Mouse (Mus musculus): ENCODE data around the gene Pi16. TPM values are rescaled to one million over a fixed set of nuclear protein-coding genes. Genes with fewer than 3 reads are reported as not detected.

Pi16 gene
- total RNA-seq, 4 experiments from 2014 or later: 17.9 to 22.9 (median 21.4) TPM

DNA sequence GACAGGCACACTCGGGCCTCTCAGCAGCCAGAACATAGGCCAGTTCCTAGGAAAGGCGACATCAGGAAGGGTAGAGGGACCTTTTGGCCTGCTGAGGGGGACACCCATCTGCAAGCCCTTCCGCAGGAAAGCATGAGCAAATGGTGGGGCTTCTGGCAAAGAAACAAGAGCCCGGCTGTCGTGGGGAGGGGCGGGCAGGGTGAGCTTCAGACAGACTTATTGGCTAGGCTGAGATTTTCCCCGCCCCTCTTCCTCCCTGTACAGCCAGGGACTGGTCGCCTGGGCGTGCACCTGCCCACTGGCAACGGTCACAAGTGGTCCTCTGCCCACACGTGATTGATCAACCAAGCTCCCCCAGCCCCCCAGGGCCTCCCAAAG lies 39.0 kb downstream of the Pi16 start:
- peak; percentile 85 for DNase-seq (ENCODE audit: low spot score)

DNA sequence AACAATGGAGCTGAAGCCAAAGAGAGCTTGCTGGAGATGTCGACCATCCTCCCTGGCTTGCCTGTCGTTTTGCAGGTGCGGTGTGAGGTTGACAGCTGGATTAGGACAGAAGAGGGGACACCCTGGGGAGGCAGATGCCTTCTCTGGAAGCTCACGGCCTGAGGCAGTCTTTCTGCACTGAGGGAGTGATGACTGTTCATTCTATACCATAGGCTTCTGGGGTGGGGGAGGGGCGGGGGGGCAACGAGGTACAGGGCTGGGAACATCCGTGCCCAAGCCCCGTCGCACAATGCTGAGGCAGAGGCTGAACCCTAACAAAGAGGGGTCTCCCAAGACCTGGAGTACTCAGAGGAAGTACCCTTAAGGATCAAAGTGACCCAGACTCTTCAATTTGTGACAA lies 39.4 kb downstream of the Pi16 start:
- no peak for DNase-seq (ENCODE audit: low spot score)

DNA sequence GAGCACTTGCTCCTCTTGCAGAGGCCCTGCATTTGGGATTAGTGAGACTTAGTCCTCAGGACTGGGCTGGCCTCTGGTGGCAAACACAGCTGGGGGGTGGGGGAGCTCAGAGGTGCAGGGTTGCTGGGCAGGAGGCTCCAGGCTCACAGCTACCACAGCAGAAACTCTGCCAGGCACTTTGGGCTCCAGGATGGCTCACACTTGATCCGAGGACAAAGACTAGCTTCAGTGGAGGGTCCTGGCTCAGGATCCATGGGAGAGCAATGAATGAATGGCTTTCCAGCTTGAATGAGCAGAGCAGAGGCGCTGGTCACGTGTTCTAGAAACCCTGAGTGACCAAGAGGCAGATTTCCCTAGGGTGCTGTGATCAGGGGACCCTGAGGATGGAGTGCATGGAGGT lies 41.4 kb downstream of the Pi16 start:
- DNase-seq (ENCODE audit: low spot score): no peak

DNA sequence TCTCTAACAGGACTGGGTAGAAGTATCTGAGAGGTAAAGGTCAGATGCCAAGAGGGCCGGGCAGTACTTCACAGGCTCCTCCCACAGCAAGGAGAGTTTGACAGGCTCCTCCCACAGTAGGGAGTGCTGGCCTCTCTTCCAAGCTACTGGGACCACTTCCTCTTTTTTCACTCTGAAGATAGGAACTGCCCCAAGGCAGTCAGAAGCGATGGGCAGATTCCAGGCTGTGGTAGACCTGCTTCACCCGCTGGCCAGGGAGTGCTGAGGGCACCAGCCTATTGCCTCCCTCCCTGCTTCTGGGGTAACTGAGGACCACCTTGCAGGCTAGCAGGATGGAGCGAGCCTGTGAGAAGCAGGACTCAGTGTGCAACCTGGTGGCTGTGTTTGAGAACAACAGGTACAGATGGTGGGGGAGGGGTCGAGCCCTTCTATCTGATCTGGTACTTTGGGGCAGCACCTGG lies 43.3 kb downstream of the Pi16 start, which contains the start of gene Fgd2:
TSS of gene Fgd2 (plus strand) at position 154 of the 461 bp plus-strand sequence.
- DNase-seq (ENCODE audit: low spot score): no peak

DNA sequence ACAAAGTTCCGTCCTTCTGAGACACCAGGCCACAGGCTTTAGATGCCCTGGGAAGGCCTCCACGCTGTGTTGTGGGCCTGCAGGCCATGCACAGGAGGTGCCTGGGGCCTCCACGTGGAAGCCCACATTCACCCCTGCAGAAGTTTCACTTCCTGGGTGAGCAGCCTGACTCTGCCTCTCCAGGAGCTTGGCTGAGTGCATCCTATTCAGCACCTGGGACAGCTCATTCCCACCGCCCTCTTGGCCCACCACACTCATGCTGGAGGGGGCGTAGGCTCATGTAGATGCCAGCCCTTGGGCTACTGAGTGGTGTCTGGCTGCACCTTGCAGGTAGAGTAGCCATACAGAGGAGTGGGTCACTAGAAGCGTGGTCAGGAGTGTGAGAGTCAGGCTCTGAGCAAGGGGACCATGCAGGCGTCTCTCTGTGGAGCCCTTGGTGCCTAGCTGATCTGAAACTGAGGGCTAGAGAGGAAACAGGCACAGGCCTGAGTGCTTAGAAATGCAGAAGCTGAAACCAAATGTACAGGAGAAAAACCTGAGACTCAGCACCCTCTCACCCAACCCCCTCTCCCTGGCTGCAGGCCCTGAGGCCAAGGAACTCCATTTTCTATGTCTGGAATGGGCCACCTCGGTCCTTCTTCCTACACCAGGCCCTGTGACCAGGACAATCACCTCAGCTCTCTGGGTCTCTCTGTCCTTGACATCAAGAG lies 44.7 kb downstream of the Pi16 start:
- DNase-seq (ENCODE audit: low spot score): no peak

DNA sequence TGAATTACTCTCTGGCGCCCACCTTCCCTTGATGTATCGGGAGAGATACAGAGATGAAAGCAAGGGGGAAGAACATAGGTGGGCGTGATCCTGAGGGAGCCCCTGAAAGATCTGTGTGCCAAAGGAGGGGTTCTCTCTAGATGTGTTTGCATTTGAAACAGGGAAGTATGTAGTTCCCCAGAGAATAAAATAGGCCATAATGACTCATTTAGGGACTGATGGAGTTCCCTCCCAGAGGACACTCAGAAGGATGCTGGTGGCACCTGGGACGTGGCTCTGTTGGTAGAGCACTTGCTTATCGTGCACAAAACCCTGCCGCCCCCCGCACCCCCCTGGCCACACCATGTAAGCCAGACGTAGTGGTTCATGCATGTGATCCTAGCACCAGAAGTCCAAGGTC lies 45.6 kb downstream of the Pi16 start:
- DNase-seq (ENCODE audit: low spot score): no peak

DNA sequence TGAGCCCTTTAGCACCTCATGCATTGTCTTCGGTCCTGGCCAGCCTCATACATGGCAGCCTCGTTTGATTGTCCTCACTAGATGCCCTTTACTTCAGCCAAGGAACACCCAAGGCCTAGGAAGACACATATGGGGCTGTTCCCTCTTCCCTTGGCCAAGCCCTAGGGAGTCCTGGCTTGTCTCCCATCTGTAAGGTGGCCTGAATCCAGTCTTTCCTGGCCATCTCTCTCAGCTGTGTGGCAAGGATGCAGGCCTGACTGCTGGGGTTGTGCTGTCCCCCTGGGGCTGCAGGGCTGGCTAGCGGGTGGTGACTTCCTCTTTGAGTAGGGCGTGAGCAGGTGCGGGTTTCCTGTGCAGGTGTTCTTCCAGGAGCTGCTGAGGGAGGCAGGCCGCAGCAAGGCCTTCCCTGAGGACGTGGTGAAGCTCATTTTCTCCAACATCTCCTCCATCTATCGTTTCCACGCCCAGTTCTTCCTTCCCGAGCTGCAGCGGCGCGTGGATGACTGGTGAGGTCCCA lies 47.7 kb downstream of the Pi16 start:
- DNase-seq (ENCODE audit: low spot score): no peak

DNA sequence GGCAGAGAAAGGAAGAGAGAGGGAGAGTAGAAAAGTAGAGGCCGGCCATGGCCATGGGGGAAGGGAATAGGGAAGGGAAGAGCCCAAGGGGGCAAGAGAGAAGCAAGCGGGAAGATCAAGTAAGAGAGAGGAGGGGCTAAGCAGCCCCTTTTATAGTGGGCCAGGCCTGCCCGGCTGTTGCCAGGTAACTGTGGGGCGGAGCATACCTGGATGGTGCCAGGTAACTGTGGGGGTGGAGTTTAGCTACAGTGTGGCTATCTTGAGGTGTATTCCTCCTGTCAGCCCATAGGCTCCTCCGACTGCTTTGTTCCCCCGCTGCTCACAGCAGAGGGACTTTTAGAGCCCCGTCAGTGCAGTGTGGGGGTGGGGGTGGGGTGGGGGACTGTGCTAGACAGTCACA lies 51.2 kb downstream of the Pi16 start:
- no peak for DNase-seq (ENCODE audit: low spot score)

DNA sequence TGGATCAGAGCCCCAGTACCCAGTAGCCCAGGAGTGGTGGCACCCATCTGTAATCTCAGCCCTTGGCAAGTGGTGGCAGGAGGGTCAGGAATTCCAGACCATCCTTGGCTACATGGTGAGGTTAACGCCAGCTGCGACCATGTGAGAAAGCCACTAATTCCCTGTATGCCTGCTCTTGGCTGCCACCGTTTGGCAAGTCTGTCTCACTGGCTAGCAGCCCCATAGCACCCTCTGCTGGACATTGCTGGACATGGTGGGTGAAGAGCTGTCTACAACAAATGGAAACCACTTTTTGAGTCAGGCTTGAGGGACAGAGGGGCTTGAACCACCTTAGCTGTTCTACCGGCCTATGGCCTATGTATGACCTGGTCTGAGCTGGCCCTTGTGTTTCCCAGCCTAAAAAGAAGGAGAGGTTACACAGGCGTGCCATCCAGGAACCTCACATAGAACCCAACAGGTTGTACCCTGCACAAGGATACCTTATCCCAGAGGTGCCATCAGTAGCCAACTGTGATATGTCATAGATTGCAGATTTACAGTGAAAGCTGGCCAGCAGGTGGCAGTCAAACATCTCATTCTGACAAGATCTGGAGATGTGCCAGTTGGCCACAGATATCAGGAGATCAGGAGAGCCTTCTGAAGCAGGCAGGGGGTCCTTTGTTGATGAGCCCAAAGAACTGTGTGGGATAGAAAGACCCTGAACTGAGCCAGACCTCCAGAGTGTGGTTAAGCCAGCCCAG lies 53.7 kb downstream of the Pi16 start:
- peak; percentile 93 for DNase-seq (ENCODE audit: low spot score)

DNA sequence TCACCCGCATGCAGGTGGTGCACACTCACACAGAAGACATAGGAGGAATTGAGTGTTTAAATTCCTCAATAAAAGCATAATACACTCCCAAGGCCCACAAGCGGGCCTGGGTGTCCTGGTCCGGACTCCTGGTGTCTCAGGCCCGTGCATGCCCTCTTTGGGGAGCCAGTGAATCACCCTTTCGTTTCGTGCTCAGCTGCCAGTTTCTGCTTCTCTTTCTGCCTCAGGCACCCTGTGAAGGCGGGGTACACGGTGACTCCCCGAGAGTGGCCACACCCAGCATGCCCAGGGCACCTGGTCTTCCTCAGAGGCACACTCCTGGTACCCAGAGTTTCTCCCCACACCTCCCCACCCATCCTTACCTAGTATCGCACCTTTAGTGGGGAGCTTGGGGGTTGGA lies 58.4 kb downstream of the Pi16 start:
- no peak for DNase-seq (ENCODE audit: low spot score)

DNA sequence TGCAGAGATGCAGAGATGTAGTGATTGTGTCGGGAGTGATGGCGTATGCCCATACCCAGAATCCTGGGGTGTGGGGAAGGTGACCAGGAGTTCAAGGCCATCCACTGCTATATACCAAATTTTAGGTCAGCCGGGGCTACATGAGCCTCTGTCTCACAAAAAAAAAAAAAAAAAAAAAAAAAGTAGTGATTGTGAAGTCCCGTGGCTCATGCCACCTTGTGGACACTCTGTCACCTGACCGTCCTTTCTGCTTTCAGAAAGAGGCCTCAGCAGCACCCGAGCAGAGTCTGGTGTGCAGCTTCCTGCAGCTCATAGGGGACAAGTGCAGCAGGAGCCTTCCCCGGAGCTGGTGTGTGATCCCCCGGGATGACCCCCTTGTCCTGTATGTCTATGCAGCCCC lies 60.6 kb downstream of the Pi16 start:
- DNase-seq (ENCODE audit: low spot score): no peak

Other genes with a start within 250 kb of the Pi16 start
- gene Cdkn1a, start 226.7 kb upstream of the Pi16 start, total RNA-seq (2022): 10 to 100 TPM; 11.7 to 32.6 (median 22.3) TPM
- under 1 TPM in 3 of 4 experiments, not detected in 1; 0.12 to 0.75 (median 0.38) TPM for gene Rab44, start 203.5 kb upstream of the Pi16 start, total RNA-seq (2022)
- gene Cpne5, start 79.5 kb upstream of the Pi16 start, total RNA-seq (2022): 1 to 10 TPM; 3.2 to 9.5 (median 4.4) TPM
- 10 to 100 TPM; 36.5 to 43.8 (median 37.3) TPM for gene Ppil1, start 53.5 kb upstream of the Pi16 start, total RNA-seq (2022)
- 100 to 1,000 TPM; 294 to 476 (median 372) TPM for gene BC004004, start 48.9 kb upstream of the Pi16 start, total RNA-seq (2022)
- 100 to 1,000 TPM; 196 to 220 (median 210) TPM for gene Mtch1, start 30.3 kb downstream of the Pi16 start, total RNA-seq (2022)
- gene Fgd2, start 43.2 kb downstream of the Pi16 start, total RNA-seq (2022): 1 to 10 TPM in 3 of 4 experiments, under 1 TPM in 1; 0.75 to 3.6 (median 1.5) TPM
- gene Pim1, start 173.1 kb downstream of the Pi16 start, total RNA-seq (2022): 10 to 100 TPM; 16.0 to 22.3 (median 17.4) TPM
- not detected for gene Gm17657, start 232.0 kb downstream of the Pi16 start, total RNA-seq (2022)
- 10 to 100 TPM; 11.3 to 13.5 (median 11.9) TPM for gene Tbc1d22b, start 232.1 kb downstream of the Pi16 start, total RNA-seq (2022)
- gene Tmem217, start 234.7 kb downstream of the Pi16 start, total RNA-seq (2022): not detected

Data from heart, adult 8-10 months (tissue).